Mouse (Mus musculus) brain, embryonic 14.5 days (tissue): Measurements from ENCODE around the gene Arhgef11.

Source experiments
- CTCF ChIP-seq: fragments of 200-500 bp; IDR thresholded peaks from 2 replicates; pipeline ENCODE4 v1.5.1; 2012; ENCODE audit warnings: inconsistent platforms, mild to moderate bottlenecking, moderate library complexity, borderline replicate concordance; ENCODE audit not compliant: insufficient read depth, insufficient read length; ENCODE audit errors: extremely low read depth
- POLR2A ChIP-seq: fragments of 200-500 bp; IDR thresholded peaks from 2 replicates; pipeline ENCODE4 v1.6.1; 2012; ENCODE audit warnings: mild to moderate bottlenecking, inconsistent platforms, borderline replicate concordance; ENCODE audit not compliant: poor library complexity, insufficient read depth, insufficient read length, severe bottlenecking; ENCODE audit errors: extremely low read depth

- TF ChIP-seq POLR2A (no peak), CTCF (no peak)
These were observed 168.4 kb downstream of the Arhgef11 start for GRCm38 (mm10) chr3:87785626-87786214.
